Mouse (Mus musculus) lung, postnatal 0 days (tissue): ENCODE results near the gene Dlgap4.

Experiments
- CTCF ChIP-seq: IDR thresholded peaks from 2 replicates; pipeline ENCODE4 v1.5.1; 2016; ENCODE audit warnings: antibody characterized with exemption, mild to moderate bottlenecking
- EP300 ChIP-seq: IDR thresholded peaks from 2 replicates; pipeline ENCODE4 v1.6.1; 2016; ENCODE audit warnings: antibody characterized with exemption, mild to moderate bottlenecking, control low read depth

- TF ChIP-seq CTCF (no peak), EP300 (no peak)
Observed at GRCm38 (mm10) chr2:156616513-156616912, 3.0 kb downstream of the Dlgap4 start.
